Comparison of ENCODE assay signal across 21 mouse cellular contexts in the genomic region with DNA sequence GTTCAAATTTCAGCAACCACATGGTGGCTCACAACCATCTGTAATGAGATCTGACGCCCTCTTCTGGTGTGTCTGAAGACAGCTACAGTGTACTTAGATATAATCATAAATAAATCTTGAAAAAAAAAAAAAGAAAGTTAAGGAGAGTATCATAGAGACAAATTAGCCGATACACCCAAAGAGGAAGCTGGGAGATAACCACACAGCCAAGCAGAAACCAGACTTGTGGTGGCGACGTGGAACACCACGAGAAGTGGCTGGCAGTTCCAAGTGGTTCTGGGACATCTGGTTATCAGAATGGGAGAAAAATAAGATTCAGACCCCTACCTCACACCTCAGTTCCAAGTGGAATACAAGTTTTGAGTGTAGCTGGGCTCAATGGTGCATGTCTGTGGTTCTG. TPM values are rescaled to one million over a fixed set of nuclear protein-coding genes. Genes with fewer than 3 reads are reported as not detected.
"Had no signal": no experiment of that assay in that cellular context is flagged by ENCODE, and none has a peak within 500 bp of the region (broad histone marks: within the 10 kb centered on the region; RNA-seq: fewer than 3 reads in every experiment).

No protein-coding gene starts in this region.

- ATAC-seq: liver, embryonic 12.5 days had no signal

- H3K9ac ChIP-seq: limb, embryonic 13.5 days; liver, embryonic 12.5 days; liver, embryonic 15.5 days; lung, embryonic 15.5 days; stomach, embryonic 15.5 days had no signal

- H3K4me1 ChIP-seq: limb, embryonic 13.5 days; liver, embryonic 12.5 days; liver, embryonic 15.5 days; lung, embryonic 15.5 days; stomach, embryonic 15.5 days had no signal

- H3K36me3 ChIP-seq: liver, embryonic 12.5 days; liver, embryonic 15.5 days; lung, embryonic 15.5 days; stomach, embryonic 15.5 days had no signal

- H3K27ac ChIP-seq: limb, embryonic 10.5 days; limb, embryonic 13.5 days; liver, embryonic 12.5 days; liver, embryonic 15.5 days; lung, embryonic 15.5 days; stomach, embryonic 15.5 days had no signal

- H3K27me3 ChIP-seq: limb, embryonic 13.5 days; liver, embryonic 12.5 days; liver, embryonic 15.5 days; lung, embryonic 15.5 days; stomach, embryonic 15.5 days had no signal

- DNase-seq: kidney, adult 2 months; kidney, postnatal 10 days; kidney, postnatal 36 days; layer of hippocampus, adult 9-11 months; liver; lung, adult 18-20 months; lung, postnatal 10 days; lung, postnatal 4 days; midbrain, embryonic 14.5 days; right cerebral cortex, adult 18-20 months; right cerebral cortex, postnatal 14 days; right cerebral cortex, postnatal 4 days; thymus, postnatal 25 days had no signal

- H3K4me3 ChIP-seq: limb, embryonic 10.5 days; limb, embryonic 13.5 days; liver, embryonic 12.5 days; liver, embryonic 15.5 days; lung, embryonic 15.5 days; stomach, embryonic 15.5 days had no signal

RNA-seq across cellular contexts. Expression of gene Fxyd2, which starts 12.8 kb away (rescaled TPM):
- total RNA-seq: megakaryocyte-erythroid progenitor cell, adult 5-6 weeks had no signal

RNA-seq across cellular contexts. Expression of gene Fxyd6, which starts 16.7 kb away (rescaled TPM):
- total RNA-seq: megakaryocyte progenitor cell, adult 5-6 weeks had no signal

RNA-seq across cellular contexts. Expression of gene Dscaml1, which starts 39.7 kb away (rescaled TPM):
- total RNA-seq: megakaryocyte progenitor cell, adult 5-6 weeks; megakaryocyte-erythroid progenitor cell, adult 5-6 weeks had no signal
- polyA plus RNA-seq: liver, embryonic 12.5 days had no signal
